Mouse (Mus musculus) embryonic facial prominence, embryonic 14.5 days (tissue): ENCODE measurements around the gene Rnf213. TPM values are rescaled to one million over a fixed set of nuclear protein-coding genes. Genes with fewer than 3 reads are reported as not detected.

ENCODE experiments used
- ATAC-seq: fragments of 200-750 bp; cut with Nextera tagmentation; 2 replicates; pipeline ENCODE4 v1.8.0; 2017; ENCODE audit warnings: low read depth, moderate number of reproducible peaks, moderate TSS enrichment
- DNase-seq: peaks from one replicate; pipeline ENCODE4 v3.0.0-alpha.2; 2015; ENCODE audit warnings: low spot score
- H3K27ac ChIP-seq: fragments of 300-500 bp; sonication (generic); replicated peaks from 2 replicates; pipeline ENCODE4 v1.5.1; 2014; ENCODE audit warnings: low read depth, mild to moderate bottlenecking, low read length, moderate library complexity
- H3K27me3 ChIP-seq: fragments of 300-500 bp; sonication (generic); replicated peaks from 2 replicates; pipeline ENCODE4 v1.6.1; 2014; ENCODE audit warnings: low read length; ENCODE audit not compliant: control insufficient read depth, insufficient read depth
- H3K36me3 ChIP-seq: fragments of 300-500 bp; sonication (generic); 2 replicates; pipeline ENCODE4 v1.6.1; 2014; ENCODE audit warnings: low read length, mixed read lengths; ENCODE audit not compliant: control insufficient read depth, insufficient read depth
- H3K4me1 ChIP-seq: fragments of 300-500 bp; sonication (generic); 2 replicates; pipeline ENCODE4 v1.6.1; 2014; ENCODE audit warnings: antibody characterized with exemption, low read length; ENCODE audit not compliant: control insufficient read depth, insufficient read depth
- H3K4me2 ChIP-seq: fragments of 300-500 bp; sonication (generic); 2 replicates; pipeline ENCODE4 v1.6.1; 2014; ENCODE audit warnings: low read depth, mild to moderate bottlenecking, low read length, moderate library complexity, mixed read lengths
- H3K4me3 ChIP-seq: fragments of 300-500 bp; sonication (generic); 2 replicates; pipeline ENCODE4 v1.5.1; 2014; ENCODE audit warnings: low read depth, mild to moderate bottlenecking, low read length
- H3K9ac ChIP-seq: fragments of 300-500 bp; sonication (generic); 2 replicates; pipeline ENCODE4 v1.6.1; 2014; ENCODE audit warnings: low read depth, mild to moderate bottlenecking, low read length, moderate library complexity, mixed read lengths
- H3K9me3 ChIP-seq: fragments of 300-500 bp; sonication (generic); 2 replicates; pipeline ENCODE4 v1.6.1; 2016; ENCODE audit warnings: low read length; ENCODE audit not compliant: control insufficient read depth
- WGBS: fragments of 180-500 bp; shearing (Covaris S2); extraction: QIAGEN DNeasy Blood & Tissue Kit; methylation state at CpG from one replicate; pipeline ENCODE4 v1.1.7; 2014; 5-methylcytosine and 5-hydroxymethylcytosine counted together
- polyA plus RNA-seq: library from polyadenylated mRNA; unstranded; fragments of >200 nt; fragmentation: Nextera tagmentation; extraction: Ambion mirVana; gene quantifications from 2 replicates; pipeline ENCODE4 v1.2.1, GENCODE M21; 2014

Gene Rnf213
- polyA plus RNA-seq, 1 experiment from 2014 or later = 5.3 TPM

- peak; percentile 12 for DNase-seq
- no peaks in the 10 kb centered on the region for H3K9me3 ChIP-seq
- H3K4me2 ChIP-seq = no peak overlapping the region
- H3K36me3 ChIP-seq = no peaks in the 10 kb centered on the region
- 76% methylated on average over 19 of the region's 19 CpGs for WGBS
- no peaks in the 10 kb centered on the region for H3K4me1 ChIP-seq
- H3K27me3 ChIP-seq = no peaks in the 10 kb centered on the region
- no peak overlapping the region for H3K9ac ChIP-seq
- H3K27ac ChIP-seq = no peak overlapping the region
- H3K4me3 ChIP-seq = no peak overlapping the region
- ATAC-seq = no peak
These were observed 43.3 kb downstream of the Rnf213 start for GRCm38 (mm10) chr11:119435880-119436872.

DNA sequence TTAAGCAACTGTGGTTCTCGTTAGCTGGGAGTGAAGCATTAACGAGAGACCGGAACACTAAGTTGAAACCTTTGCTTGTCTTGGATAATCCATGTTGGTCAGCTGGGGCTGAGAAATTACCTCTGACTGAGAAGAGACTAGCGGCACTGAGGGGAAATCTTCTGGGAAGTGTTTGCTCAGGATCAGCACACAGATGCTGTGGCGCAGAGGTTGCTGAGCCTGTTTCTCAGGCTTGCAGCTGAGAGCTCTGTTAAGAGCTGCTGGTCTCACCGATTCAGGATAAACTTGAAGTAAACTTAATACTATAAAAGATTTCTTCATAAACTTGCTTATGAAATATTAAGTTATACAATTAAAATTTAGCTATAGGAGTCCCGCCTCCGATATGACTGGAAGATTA, 45.9 kb downstream of the Rnf213 start:
- Histone ChIP-seq H3K36me3 (no peaks in the 10 kb centered on the region), H3K4me3 (no peak overlapping the region), H3K27ac (no peak overlapping the region), H3K9ac (no peak overlapping the region), H3K4me1 (no peaks in the 10 kb centered on the region), H3K4me2 (no peak overlapping the region), H3K27me3 (no peaks in the 10 kb centered on the region), H3K9me3 (no peaks in the 10 kb centered on the region)
- 61% methylated on average over 8 of the region's 8 CpGs for WGBS
- no peak for ATAC-seq
- peak; percentile 45 for DNase-seq

DNA sequence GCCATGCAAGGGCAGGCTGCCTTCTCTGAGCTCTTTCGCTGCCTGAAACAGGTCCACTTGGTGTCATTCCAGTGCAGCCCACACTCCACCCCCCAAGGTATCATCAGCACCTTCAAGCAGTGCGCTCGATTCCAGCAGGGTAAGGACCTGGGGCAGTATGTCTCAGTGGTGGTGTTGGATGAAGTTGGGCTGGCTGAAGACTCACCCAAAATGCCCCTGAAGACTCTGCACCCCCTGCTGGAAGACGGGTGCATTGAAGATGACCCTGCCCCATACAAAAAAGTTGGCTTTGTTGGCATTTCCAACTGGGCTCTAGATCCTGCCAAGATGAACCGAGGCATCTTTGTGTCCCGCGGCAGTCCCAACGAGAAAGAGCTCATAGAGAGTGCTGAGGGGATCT, 49.3 kb downstream of the Rnf213 start:
- no peak overlapping the region for H3K9ac ChIP-seq
- H3K4me2 ChIP-seq = no peak overlapping the region
- H3K27ac ChIP-seq = no peak overlapping the region
- no peak for ATAC-seq
- no peaks in the 10 kb centered on the region for H3K9me3 ChIP-seq
- WGBS = 95% methylated on average over 8 of the region's 8 CpGs
- no peaks in the 10 kb centered on the region for H3K4me1 ChIP-seq
- H3K4me3 ChIP-seq = no peak overlapping the region
- DNase-seq = no peak
- no peaks in the 10 kb centered on the region for H3K27me3 ChIP-seq
- H3K36me3 ChIP-seq = no peaks in the 10 kb centered on the region

DNA sequence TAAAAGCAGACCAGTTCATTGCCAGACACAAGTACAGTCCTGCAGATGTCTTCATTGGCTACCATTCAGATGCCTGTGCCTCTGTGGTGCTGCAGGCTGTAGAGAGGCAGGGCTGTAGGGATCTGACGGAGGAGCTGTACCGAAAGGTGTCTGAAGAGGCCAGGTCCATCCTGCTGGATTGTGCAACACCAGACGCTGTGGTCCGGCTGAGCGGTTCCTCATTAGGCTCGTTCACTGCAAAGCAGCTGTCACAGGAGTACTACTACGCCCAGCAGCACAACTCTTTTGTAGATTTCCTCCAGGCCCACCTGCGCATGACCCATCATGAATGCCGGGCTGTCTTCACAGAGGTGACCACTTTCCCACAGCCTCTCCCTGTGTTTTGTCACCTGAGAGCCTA, 50.5 kb downstream of the Rnf213 start:
- Histone ChIP-seq H3K4me3 (no peak overlapping the region), H3K9me3 (no peaks in the 10 kb centered on the region)
- 90% methylated on average over 9 of the region's 9 CpGs for WGBS

DNA sequence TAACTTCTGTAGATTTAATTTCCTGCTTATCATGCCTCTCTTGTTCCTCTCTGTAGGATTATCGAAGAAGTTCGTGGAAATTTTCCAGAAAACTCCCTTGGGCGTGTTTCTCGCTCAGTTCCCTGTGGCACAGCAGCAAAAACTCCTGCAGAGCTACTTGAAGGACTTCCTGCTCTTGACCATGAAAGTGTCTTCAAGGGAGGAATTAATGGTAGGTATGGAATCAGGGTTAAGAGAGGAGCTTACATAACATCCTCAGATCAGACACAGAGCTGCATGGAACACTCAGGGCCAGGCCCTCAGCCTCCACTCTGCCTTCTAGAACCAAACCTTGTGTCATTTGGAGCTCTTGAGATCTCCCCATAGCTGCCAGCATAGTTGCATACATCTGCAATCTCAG, 63.2 kb downstream of the Rnf213 start:
- ATAC-seq (no peak), DNase-seq (no peak)
- Histone ChIP-seq H3K27me3 (no peaks in the 10 kb centered on the region), H3K4me1 (no peaks in the 10 kb centered on the region), H3K4me3 (no peak overlapping the region), H3K9ac (no peak overlapping the region), H3K9me3 (no peaks in the 10 kb centered on the region), H3K36me3 (no peaks in the 10 kb centered on the region), H3K4me2 (no peak overlapping the region), H3K27ac (no peak overlapping the region)
- 72% methylated on average over 4 of the region's 4 CpGs for WGBS

More for the DNA sequence above, 50.5 kb downstream of the Rnf213 start:
- ATAC-seq (no peak), DNase-seq (no peak)
- no peak overlapping the region for H3K27ac ChIP-seq
- no peaks in the 10 kb centered on the region for H3K4me1 ChIP-seq
- no peaks in the 10 kb centered on the region for H3K27me3 ChIP-seq
- no peaks in the 10 kb centered on the region for H3K36me3 ChIP-seq
- H3K4me2 ChIP-seq = no peak overlapping the region
- no peak overlapping the region for H3K9ac ChIP-seq

DNA sequence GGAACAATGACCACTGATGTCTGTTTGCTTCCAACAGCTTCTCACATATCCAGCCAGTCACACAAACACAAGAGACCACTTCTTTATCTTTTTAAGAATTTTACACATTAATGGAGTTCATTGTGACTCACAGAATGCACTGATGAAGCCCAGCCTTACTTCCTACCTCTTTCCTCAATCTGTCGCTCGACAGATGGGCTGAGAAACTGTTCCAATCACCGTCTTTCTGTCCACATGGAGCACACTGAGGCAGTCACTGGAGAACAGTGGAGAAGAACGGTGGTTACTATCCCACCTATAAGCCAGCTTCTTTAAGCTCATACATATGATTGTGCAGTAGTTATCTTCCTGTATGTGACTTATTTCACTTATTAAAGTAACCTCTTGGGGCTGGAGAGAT, 85.0 kb downstream of the Rnf213 start:
- Histone ChIP-seq H3K27me3 (no peaks in the 10 kb centered on the region), H3K9me3 (no peaks in the 10 kb centered on the region), H3K4me1 (no peaks in the 10 kb centered on the region), H3K4me2 (no peak overlapping the region), H3K27ac (no peak overlapping the region), H3K4me3 (no peak overlapping the region), H3K9ac (no peak overlapping the region), H3K36me3 (0 out of 2 replicates have a peak, but pooled peaks cover 6% of the 10 kb centered on the region)
- DNase-seq = no peak
- no peak for ATAC-seq
- WGBS = 93% methylated on average over 4 of the region's 4 CpGs

- H3K27ac ChIP-seq = peak within 1 kb of the TSS; percentile 88
- DNase-seq (peak; percentile 98), ATAC-seq (peak; percentile 98)
- H3K36me3 ChIP-seq = peaks cover 10% of the 10 kb centered on the region; the same call in 1 of the 2 replicates
- peak within 1 kb of the TSS; percentile 85 for H3K9ac ChIP-seq
- H3K27me3 ChIP-seq = no peaks in the 10 kb centered on the region
- H3K4me3 ChIP-seq = peak within 1 kb of the TSS; percentile 88
- H3K9me3 ChIP-seq = no peaks in the 10 kb centered on the region
- peak within 1 kb of the TSS; percentile 82 for H3K4me2 ChIP-seq
- WGBS = under 1% methylated on average over 41 of the region's 66 CpGs
- H3K4me1 ChIP-seq = peaks cover 5% of the 10 kb centered on the region
These were observed 98.2 kb downstream of the Rnf213 start, which contains the start of gene Endov for GRCm38 (mm10) chr11:119490861-119491689. Gene Endov (plus strand): TSS chr11:119491347.

DNA sequence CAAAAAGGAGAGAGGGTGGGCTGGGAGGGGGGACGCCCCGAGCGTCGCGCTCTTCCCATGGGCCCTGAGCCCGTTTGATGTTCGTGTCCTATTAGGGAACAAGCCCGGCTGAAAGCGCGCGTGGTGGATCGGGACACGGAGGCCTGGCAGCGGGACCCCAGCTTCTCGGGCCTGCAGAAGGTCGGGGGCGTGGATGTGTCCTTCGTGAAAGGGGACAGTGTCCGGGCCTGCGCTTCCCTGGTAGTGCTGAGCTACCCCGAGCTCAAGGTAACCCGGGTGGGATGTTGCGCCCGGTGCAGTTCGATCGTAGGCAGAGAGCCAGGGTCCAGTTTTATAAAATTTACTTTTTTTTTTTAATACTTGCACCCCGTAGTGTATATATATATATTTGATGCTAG, 98.8 kb downstream of the Rnf213 start:
- peak overlapping the region; percentile 85 for H3K9ac ChIP-seq
- H3K9me3 ChIP-seq = no peaks in the 10 kb centered on the region
- peaks cover 5% of the 10 kb centered on the region for H3K4me1 ChIP-seq
- no peaks in the 10 kb centered on the region for H3K27me3 ChIP-seq
- WGBS = 5% methylated on average over 26 of the region's 27 CpGs
- H3K4me3 ChIP-seq = peak overlapping the region; percentile 88
- peaks cover 16% of the 10 kb centered on the region for H3K36me3 ChIP-seq
- H3K4me2 ChIP-seq = peak overlapping the region; percentile 82
- peak overlapping the region; percentile 88 for H3K27ac ChIP-seq
- ATAC-seq (peak; percentile 27; the same call in 1 of the 2 replicates), DNase-seq (no peak)
